Comparison of ENCODE assay signal across 30 mouse cellular contexts in genomic region chr8:93559696-93560095, GRCm38 (mm10). TPM values are rescaled to one million over a fixed set of nuclear protein-coding genes. Genes with fewer than 3 reads are reported as not detected.
"Had no signal": no experiment of that assay in that cellular context is flagged by ENCODE, and none has a peak within 500 bp of the region (broad histone marks: within the 10 kb centered on the region; RNA-seq: fewer than 3 reads in every experiment).

No protein-coding gene starts in this region.

- H3K4me1 ChIP-seq: heart, embryonic 15.5 days; hindbrain, embryonic 13.5 days; hindbrain, embryonic 15.5 days; kidney, embryonic 15.5 days; limb, embryonic 13.5 days; limb, embryonic 15.5 days; liver, embryonic 12.5 days had no signal

- H3K4me3 ChIP-seq: forebrain, embryonic 15.5 days; heart, embryonic 13.5 days; heart, embryonic 15.5 days; hindbrain, embryonic 13.5 days; hindbrain, embryonic 15.5 days; kidney, embryonic 15.5 days; limb, embryonic 13.5 days; limb, embryonic 15.5 days; liver, embryonic 12.5 days had no signal

- H3K36me3 ChIP-seq: forebrain, embryonic 15.5 days; heart, embryonic 13.5 days; heart, embryonic 15.5 days; hindbrain, embryonic 13.5 days; hindbrain, embryonic 15.5 days; kidney, embryonic 15.5 days; limb, embryonic 13.5 days; limb, embryonic 15.5 days; liver, embryonic 12.5 days had no signal

- DNase-seq: forebrain, postnatal 0 days; gastrocnemius, postnatal 14 days; gastrocnemius, postnatal 36 days; kidney, adult 11 months; kidney, adult 2 months; kidney, adult 9 months; kidney, postnatal 14 days; kidney, postnatal 36 days; layer of hippocampus, adult 9-11 months; layer of hippocampus, postnatal 36 days; left cerebral cortex, postnatal 4 days; lung, adult 18-20 months had no signal

- H3K9ac ChIP-seq: forebrain, embryonic 15.5 days; forebrain, postnatal 0 days; heart, embryonic 13.5 days; heart, embryonic 15.5 days; hindbrain, embryonic 13.5 days; hindbrain, embryonic 15.5 days; kidney, embryonic 15.5 days; limb, embryonic 13.5 days; limb, embryonic 15.5 days; liver, embryonic 12.5 days; liver, embryonic 14.5 days had no signal

- H3K27me3 ChIP-seq: forebrain, embryonic 15.5 days; heart, embryonic 13.5 days; heart, embryonic 15.5 days; hindbrain, embryonic 13.5 days; hindbrain, embryonic 15.5 days; kidney, embryonic 15.5 days; limb, embryonic 15.5 days; liver, embryonic 12.5 days had no signal

- H3K9me3 ChIP-seq: heart, embryonic 13.5 days; heart, embryonic 15.5 days; kidney, embryonic 15.5 days; limb, embryonic 15.5 days had no signal

- H3K4me2 ChIP-seq: forebrain, embryonic 15.5 days; heart, embryonic 13.5 days; heart, embryonic 15.5 days; hindbrain, embryonic 13.5 days; hindbrain, embryonic 15.5 days; kidney, embryonic 15.5 days; limb, embryonic 13.5 days; limb, embryonic 15.5 days; liver, embryonic 12.5 days had no signal

- ATAC-seq: forebrain, embryonic 15.5 days; forebrain, postnatal 0 days; hindbrain, postnatal 0 days; intestine, embryonic 16.5 days; liver, embryonic 12.5 days had no signal

- H3K27ac ChIP-seq: forebrain, embryonic 15.5 days; heart, embryonic 13.5 days; heart, embryonic 15.5 days; hindbrain, embryonic 13.5 days; hindbrain, embryonic 15.5 days; hindbrain, postnatal 0 days; kidney, embryonic 15.5 days; kidney, postnatal 0 days; limb, embryonic 13.5 days; limb, embryonic 15.5 days; liver, embryonic 12.5 days; liver, embryonic 14.5 days had no signal

RNA-seq across cellular contexts. Expression of gene Ces5a, which starts 24.1 kb away (rescaled TPM):
- total RNA-seq: hematopoietic stem cell, adult 5-6 weeks; liver, adult 2 months had no signal
- polyA plus RNA-seq: hindbrain, embryonic 11.5 days; intestine, embryonic 16.5 days; kidney, adult 2 months; kidney, embryonic 15.5 days; limb, embryonic 11.5 days; limb, embryonic 13.5 days; liver, adult 2 months; liver, embryonic 12.5 days; liver, embryonic 14.5 days; liver, embryonic 16.5 days had no signal
